Mouse (Mus musculus) CH12.LX (cell line): ENCODE data around the gene Nhsl1. TPM values are rescaled to one million over a fixed set of nuclear protein-coding genes. Genes with fewer than 3 reads are reported as not detected.

Source experiments
- DNase-seq: peaks from one replicate; pipeline ENCODE4 v3.0.0-alpha.2; 2013; ENCODE audit errors: extremely low read depth
- H3K27ac ChIP-seq: 2 replicates; pipeline ENCODE4 v1.5.1; 2012; ENCODE audit warnings: low read depth, mild to moderate bottlenecking, control low read depth, moderate library complexity; ENCODE audit not compliant: insufficient read depth
- H3K27me3 ChIP-seq: replicated peaks from 2 replicates; pipeline ENCODE3; 2012; ENCODE audit warnings: inconsistent platforms
- H3K36me3 ChIP-seq, 2 experiments: replicated peaks in 1 of 2; 2 replicates each; pipeline versions ENCODE3 to v1.6.1; 2012; ENCODE audit warnings: inconsistent platforms in 1 of 2, low read length in 1 of 2, mild to moderate bottlenecking in 1 of 2, mixed read lengths in 1 of 2, moderate library complexity in 1 of 2; ENCODE audit not compliant: control insufficient read depth in 1 of 2, insufficient read depth in 1 of 2
- H3K4me1 ChIP-seq, 2 experiments: 2 replicates each; pipeline ENCODE4 v1.6.1; 2012; ENCODE audit warnings: inconsistent platforms in 1 of 2, moderate library complexity in 1 of 2; ENCODE audit not compliant: insufficient read depth in 2 of 2, control insufficient read depth in 1 of 2
- H3K4me2 ChIP-seq: 2 replicates; pipeline ENCODE4 v1.6.1; 2012; ENCODE audit warnings: low read depth, mild to moderate bottlenecking, control low read depth; ENCODE audit not compliant: poor library complexity, insufficient read depth, severe bottlenecking
- H3K4me3 ChIP-seq, 3 experiments: fragments of 150-350 bp in 1 of 3; sonication (generic) in 1 of 3; replicated peaks in 1 of 3; 2 replicates each; pipeline versions ENCODE3 to v1.5.1; 2011 to 2012; ENCODE audit warnings: low read depth in 2 of 3, low read length in 2 of 3, mild to moderate bottlenecking in 2 of 3, moderate library complexity in 2 of 3, control low read depth in 1 of 3, improper control_type of control experiment in 1 of 3, inconsistent platforms in 1 of 3, mixed read lengths in 1 of 3; ENCODE audit not compliant: poor library complexity in 1 of 3
- H3K79me2 ChIP-seq: replicated peaks from 2 replicates; pipeline ENCODE4 v1.6.1; 2012; ENCODE audit warnings: mild to moderate bottlenecking, moderate library complexity; ENCODE audit not compliant: control insufficient read depth, poor library complexity, insufficient read depth, severe bottlenecking; ENCODE audit errors: extremely low read depth
- H3K9ac ChIP-seq: 2 replicates; pipeline ENCODE4 v1.6.1; 2012; ENCODE audit warnings: low read depth, mild to moderate bottlenecking, control low read depth, moderate library complexity; ENCODE audit not compliant: insufficient read depth
- H3K9me3 ChIP-seq: replicated peaks from 2 replicates; pipeline ENCODE3; 2012; ENCODE audit warnings: low read length, inconsistent platforms, mixed read lengths
- BHLHE40 ChIP-seq: IDR thresholded peaks from 2 replicates; pipeline ENCODE4 v1.6.1; 2011; ENCODE audit warnings: mild to moderate bottlenecking, low read depth, low read length, improper control_type of control experiment
- CHD1 ChIP-seq: IDR thresholded peaks from 2 replicates; pipeline ENCODE4 v1.6.1; 2012; ENCODE audit warnings: low read depth, low read length, improper control_type of control experiment, inconsistent platforms
- CHD2 ChIP-seq: IDR thresholded peaks from 2 replicates; pipeline ENCODE4 v1.6.1; 2011; ENCODE audit warnings: low read length, improper control_type of control experiment
- ELF1 ChIP-seq: IDR thresholded peaks from 2 replicates; pipeline ENCODE4 v1.6.1; 2014; ENCODE audit warnings: low read depth, mild to moderate bottlenecking, inconsistent platforms, low read length, improper control_type of control experiment
- EP300 ChIP-seq: IDR thresholded peaks from 2 replicates; pipeline ENCODE4 v1.6.1; 2011; ENCODE audit warnings: low read length, improper control_type of control experiment
- HCFC1 ChIP-seq: IDR thresholded peaks from 2 replicates; pipeline ENCODE4 v1.6.1; 2012; ENCODE audit warnings: low read depth, mild to moderate bottlenecking, inconsistent platforms, low read length, improper control_type of control experiment
- KAT2A ChIP-seq: IDR thresholded peaks from 2 replicates; pipeline ENCODE4 v1.6.1; 2012; ENCODE audit warnings: low read length, improper control_type of control experiment, inconsistent platforms; ENCODE audit not compliant: insufficient replicate concordance
- MAFK ChIP-seq: IDR thresholded peaks from 2 replicates; pipeline ENCODE4 v1.6.1; 2011; ENCODE audit warnings: low read length, improper control_type of control experiment; ENCODE audit not compliant: insufficient replicate concordance
- MAX ChIP-seq: IDR thresholded peaks from 2 replicates; pipeline ENCODE4 v1.6.1; 2011; ENCODE audit warnings: low read length, improper control_type of control experiment
- MEF2A ChIP-seq: IDR thresholded peaks from 2 replicates; pipeline ENCODE4 v1.6.1; 2014; ENCODE audit warnings: low read depth, mild to moderate bottlenecking, inconsistent platforms, low read length, improper control_type of control experiment, borderline replicate concordance
- MYC ChIP-seq: IDR thresholded peaks from 2 replicates; pipeline ENCODE4 v1.6.1; 2011; ENCODE audit warnings: low read depth, mild to moderate bottlenecking, improper control_type of control experiment, low read length
- NRF1 ChIP-seq: IDR thresholded peaks from 2 replicates; pipeline ENCODE4 v1.6.1; 2014; ENCODE audit warnings: low read depth, mild to moderate bottlenecking, inconsistent platforms, low read length, improper control_type of control experiment, moderate library complexity
- PAX5 ChIP-seq: IDR thresholded peaks from 2 replicates; pipeline ENCODE4 v1.6.1; 2012; ENCODE audit warnings: low read length, inconsistent platforms, mixed read lengths
- POLR2A ChIP-seq: IDR thresholded peaks from 2 replicates; pipeline ENCODE4 v1.6.1; 2011; ENCODE audit warnings: low read depth, mild to moderate bottlenecking, improper control_type of control experiment, low read length
- POLR2AphosphoS2 ChIP-seq: IDR thresholded peaks from 2 replicates; pipeline ENCODE4 v1.6.1; 2011; ENCODE audit warnings: low read depth, low read length, improper control_type of control experiment
- TCF12 ChIP-seq: IDR thresholded peaks from 2 replicates; pipeline ENCODE4 v1.6.1; 2014; ENCODE audit warnings: low read depth, mild to moderate bottlenecking, inconsistent platforms, low read length, improper control_type of control experiment
- UBTF ChIP-seq: IDR thresholded peaks from 2 replicates; pipeline ENCODE4 v1.6.1; 2012; ENCODE audit warnings: low read depth, mild to moderate bottlenecking, inconsistent platforms, low read length, improper control_type of control experiment, moderate library complexity
- ZC3H11A ChIP-seq: IDR thresholded peaks from 2 replicates; pipeline ENCODE4 v1.6.1; 2012; ENCODE audit warnings: low read depth, mild to moderate bottlenecking, inconsistent platforms, low read length, improper control_type of control experiment
- ZNF384 ChIP-seq: IDR thresholded peaks from 2 replicates; pipeline ENCODE4 v1.6.1; 2012; ENCODE audit warnings: low read depth, low read length, improper control_type of control experiment, inconsistent platforms
- dilution Hi-C: fragments of 300-500 bp; cut with MboI; formaldehyde crosslinking; loops from 2 replicates; pipeline ENCODE4 v1.14.3; 2020; ENCODE audit warnings: low sequenced_read_pairs; ENCODE audit not compliant: extremely low pct_unique_long_range_greater_than_20kb, extremely low pct_ligation_motif_present
- in situ Hi-C: fragments of 300-500 bp; cut with MboI; formaldehyde crosslinking; loops from 3 replicates; pipeline ENCODE4 v1.14.3; 2019; ENCODE audit warnings: low sequenced_read_pairs, low pct_ligation_motif_present, low pct_unique_long_range_greater_than_20kb, mixed read lengths
- polyA plus RNA-seq: library from polyadenylated mRNA; unstranded; fragments of >175 nt; gene quantifications from 2 replicates; pipeline ENCODE4 v1.2.1, GENCODE M21; 2012; ENCODE audit warnings: low read depth; ENCODE audit not compliant: insufficient read length
- total RNA-seq, 2 experiments: library from RNA; depleted of rRNA; stranded (reverse); fragments of 300-350 nt in 1 of 2; fragments of >200 nt in 1 of 2; gene quantifications; 2 replicates each; pipeline ENCODE4 v1.2.3; 2012 to 2014

The Nhsl1 gene
- total and polyA plus RNA-seq, 3 experiments = 0.13 to 0.19 (median 0.15) TPM

GRCm38 (mm10) chr10:18356461-18356860, 37.7 kb downstream of the Nhsl1 start:
- H3K4me3 ChIP-seq = no peak overlapping the region
- dilution Hi-C loops = no loop called here
- no peaks in the 10 kb centered on the region for H3K27me3 ChIP-seq
- H3K36me3 ChIP-seq = no peaks in the 10 kb centered on the region
- in situ Hi-C loops = no loop called here
- H3K4me2 ChIP-seq = no peak overlapping the region
- TF ChIP-seq CHD2 (no peak), KAT2A (no peak), MYC (no peak), MAX (no peak), POLR2A (no peak), BHLHE40 (no peak), POLR2AphosphoS2 (no peak), CHD1 (no peak)
- H3K79me2 ChIP-seq = no peaks in the 10 kb centered on the region
- no peak overlapping the region for H3K27ac ChIP-seq
- H3K9ac ChIP-seq = no peak overlapping the region
- no peaks in the 10 kb centered on the region for H3K9me3 ChIP-seq
- DNase-seq = no peak
- H3K4me1 ChIP-seq = no peaks in the 10 kb centered on the region; a peak in 1 of 4 replicates

GRCm38 (mm10) chr10:18357212-18357611, 38.4 kb downstream of the Nhsl1 start:
- dilution Hi-C loops = no loop called here
- no peaks in the 10 kb centered on the region for H3K36me3 ChIP-seq
- no peaks in the 10 kb centered on the region for H3K9me3 ChIP-seq
- H3K4me2 ChIP-seq = no peak overlapping the region
- DNase-seq = no peak
- H3K27ac ChIP-seq = no peak overlapping the region
- H3K79me2 ChIP-seq = no peaks in the 10 kb centered on the region
- no peaks in the 10 kb centered on the region; a peak in 1 of 4 replicates for H3K4me1 ChIP-seq
- no peak overlapping the region for H3K9ac ChIP-seq
- TF ChIP-seq PAX5 (no peak), NRF1 (no peak), UBTF (no peak), EP300 (no peak), MEF2A (no peak), POLR2AphosphoS2 (no peak), KAT2A (no peak), ZNF384 (no peak), TCF12 (no peak), MAFK (no peak), ELF1 (no peak), ZC3H11A (no peak), HCFC1 (no peak)
- H3K27me3 ChIP-seq = no peaks in the 10 kb centered on the region
- H3K4me3 ChIP-seq = no peak overlapping the region
- in situ Hi-C loops = no loop called here
